Mouse (Mus musculus) liver, embryonic 13.5 days (tissue): ENCODE results near the gene Catip. TPM values are rescaled to one million over a fixed set of nuclear protein-coding genes. Genes with fewer than 3 reads are reported as not detected.
A peak's percentile ranks its signal among the peaks of the same experiment; 100 is the strongest.
"Not testable (repeated sequence)": the region's sequence is repeated elsewhere in the genome, so short reads cannot be mapped to it uniquely, and the experiment has no call there.

Experiments
- ATAC-seq: fragments of 200-750 bp; cut with Nextera tagmentation; 2 replicates; pipeline ENCODE4 v1.8.0; 2017; ENCODE audit warnings: low read depth, mild to moderate bottlenecking, moderate number of reproducible peaks, moderate library complexity
- DNase-seq: peaks from one replicate; pipeline ENCODE4 v3.0.0; 2022
- H3K27ac ChIP-seq: fragments of 300-500 bp; sonication (generic); 2 replicates; pipeline ENCODE4 v1.5.1; 2015; ENCODE audit warnings: moderate library complexity, mild to moderate bottlenecking, inconsistent platforms
- H3K27me3 ChIP-seq: fragments of 300-500 bp; sonication (generic); 2 replicates; pipeline ENCODE4 v1.6.1; 2015; ENCODE audit warnings: mild to moderate bottlenecking, inconsistent platforms
- H3K36me3 ChIP-seq: fragments of 300-500 bp; sonication (generic); 2 replicates; pipeline ENCODE4 v1.6.1; 2015; ENCODE audit warnings: mild to moderate bottlenecking, inconsistent platforms
- H3K4me1 ChIP-seq: fragments of 300-500 bp; sonication (generic); replicated peaks from 2 replicates; pipeline ENCODE4 v1.6.1; 2015; ENCODE audit warnings: inconsistent platforms
- H3K4me2 ChIP-seq: fragments of 300-500 bp; sonication (generic); 2 replicates; pipeline ENCODE4 v1.6.1; 2015; ENCODE audit warnings: inconsistent platforms, mild to moderate bottlenecking, moderate library complexity
- H3K4me3 ChIP-seq: fragments of 300-500 bp; sonication (generic); replicated peaks from 2 replicates; pipeline ENCODE4 v1.5.1; 2015; ENCODE audit warnings: mild to moderate bottlenecking, inconsistent platforms
- H3K9ac ChIP-seq: fragments of 300-500 bp; sonication (generic); 2 replicates; pipeline ENCODE4 v1.6.1; 2015; ENCODE audit warnings: mild to moderate bottlenecking, inconsistent platforms
- H3K9me3 ChIP-seq: fragments of 300-500 bp; sonication (generic); replicated peaks from 2 replicates; pipeline ENCODE4 v1.6.1; 2016; ENCODE audit warnings: inconsistent platforms
- WGBS: fragments of 180-500 bp; shearing (Covaris S2); methylation state at CpG from one replicate; pipeline ENCODE4 v1.1.7; 2015; ENCODE audit not compliant: insufficient replicate concordance; 5-methylcytosine and 5-hydroxymethylcytosine counted together
- polyA plus RNA-seq: library from polyadenylated mRNA; unstranded; fragments of >200 nt; fragmentation: Nextera tagmentation; extraction: Ambion mirVana; gene quantifications from 2 replicates; pipeline ENCODE4 v1.2.1, GENCODE M21; 2015

The Catip gene
- polyA plus RNA-seq, 1 experiment from 2014 or later: 0.13 TPM

DNA sequence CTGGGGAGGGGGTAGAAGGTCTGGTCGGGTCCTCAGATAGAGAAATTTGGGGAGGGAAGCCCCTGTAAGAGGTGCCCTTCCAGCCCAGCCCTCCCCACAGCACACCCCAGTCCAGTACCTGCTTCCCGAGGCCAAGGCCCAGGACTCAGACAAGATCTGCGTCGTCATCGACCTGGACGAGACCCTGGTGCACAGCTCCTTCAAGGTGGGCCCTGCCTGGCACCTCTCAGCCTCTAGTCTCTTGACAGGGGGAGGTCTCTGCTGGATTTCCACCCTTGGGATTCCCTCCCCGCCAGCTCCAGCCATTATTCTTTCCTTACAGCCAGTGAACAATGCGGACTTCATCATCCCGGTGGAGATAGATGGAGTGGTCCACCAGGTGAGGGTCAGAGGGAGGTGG lies 31.8 kb downstream of the Catip start:
- ATAC-seq: no peak
- Histone ChIP-seq H3K36me3 (peaks cover 27% of the 10 kb centered on the region), H3K4me3 (peak overlapping the region; percentile 86), H3K4me2 (peak overlapping the region; percentile 96), H3K27ac (peak overlapping the region; percentile 97), H3K4me1 (peaks cover 78% of the 10 kb centered on the region), H3K27me3 (no peaks in the 10 kb centered on the region), H3K9ac (peak overlapping the region; percentile 98), H3K9me3 (no peaks in the 10 kb centered on the region)
- DNase-seq: no peak
- WGBS: 91% methylated on average over 9 of the region's 9 CpGs

DNA sequence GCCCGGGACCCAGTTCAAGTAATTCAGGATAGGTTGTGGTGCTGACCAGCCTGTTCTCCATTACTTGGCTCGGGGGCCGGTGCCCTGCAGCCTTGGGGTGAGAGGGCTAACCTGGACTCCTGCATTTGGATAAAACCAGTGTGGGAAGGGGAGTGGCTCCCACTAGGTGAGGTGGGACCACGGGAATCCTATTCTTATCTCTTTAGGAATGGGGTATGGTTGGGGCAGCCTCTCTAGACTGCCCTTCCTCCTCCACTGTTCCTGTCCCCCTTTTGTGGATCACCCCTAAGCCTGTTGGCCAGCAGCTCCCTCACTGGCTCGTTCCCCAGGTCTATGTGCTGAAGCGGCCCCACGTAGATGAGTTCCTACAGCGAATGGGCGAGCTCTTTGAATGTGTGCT lies 32.4 kb downstream of the Catip start:
- WGBS: 83% methylated on average over 9 of the region's 9 CpGs
- Histone ChIP-seq H3K36me3 (peaks cover 27% of the 10 kb centered on the region), H3K27me3 (no peaks in the 10 kb centered on the region), H3K4me3 (no peak overlapping the region), H3K4me2 (peak overlapping the region; percentile 96; the same call in 1 of the 2 replicates), H3K27ac (peak overlapping the region; percentile 97), H3K4me1 (peaks cover 76% of the 10 kb centered on the region), H3K9ac (peak overlapping the region; percentile 98), H3K9me3 (no peaks in the 10 kb centered on the region)
- ATAC-seq (no peak), DNase-seq (no peak)

DNA sequence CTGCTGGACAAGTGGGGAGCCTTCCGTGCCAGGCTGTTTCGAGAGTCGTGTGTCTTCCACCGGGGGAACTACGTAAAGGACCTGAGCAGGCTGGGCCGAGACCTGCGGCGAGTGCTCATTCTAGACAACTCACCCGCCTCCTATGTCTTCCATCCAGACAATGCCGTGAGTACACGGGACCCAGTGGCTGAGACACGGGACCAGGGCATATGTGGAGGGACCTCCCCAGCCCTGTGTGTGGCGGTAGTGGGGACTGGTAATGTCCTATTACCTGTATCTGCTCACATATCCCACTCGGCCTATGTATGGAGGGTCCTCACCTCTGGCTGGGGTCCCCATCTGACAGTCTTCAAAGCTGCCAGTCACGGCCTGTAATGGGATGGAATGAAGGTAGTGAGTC lies 33.0 kb downstream of the Catip start:
- no peak overlapping the region for H3K4me2 ChIP-seq
- H3K27ac ChIP-seq: peak overlapping the region; percentile 97
- DNase-seq: no peak
- H3K4me3 ChIP-seq: no peak overlapping the region
- 0 out of 2 replicates have a peak overlapping the region, but pooled peaks have one; percentile 33 for H3K9ac ChIP-seq
- no peaks in the 10 kb centered on the region for H3K9me3 ChIP-seq
- WGBS: 92% methylated on average over 15 of the region's 15 CpGs
- H3K36me3 ChIP-seq: peaks cover 27% of the 10 kb centered on the region
- peaks cover 71% of the 10 kb centered on the region for H3K4me1 ChIP-seq
- no peaks in the 10 kb centered on the region for H3K27me3 ChIP-seq
- no peak for ATAC-seq

DNA sequence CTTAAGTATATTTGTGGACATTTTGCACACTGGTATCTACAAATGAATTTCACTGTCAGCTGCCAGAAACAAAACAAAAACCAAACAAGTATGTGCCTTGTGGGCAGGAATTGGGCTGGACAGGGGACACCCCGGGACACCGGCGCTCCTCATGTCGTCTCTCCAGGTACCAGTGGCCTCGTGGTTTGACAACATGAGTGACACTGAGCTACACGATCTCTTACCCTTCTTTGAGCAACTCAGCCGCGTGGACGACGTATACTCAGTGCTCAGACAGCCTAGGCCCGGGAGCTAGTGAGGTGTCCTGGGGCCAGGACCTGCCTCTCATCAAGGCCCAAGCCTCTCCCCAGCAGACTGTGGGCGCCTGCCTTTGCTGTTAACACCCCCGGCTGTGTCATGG lies 33.4 kb downstream of the Catip start:
- peaks cover 27% of the 10 kb centered on the region for H3K36me3 ChIP-seq
- peak overlapping the region; percentile 97 for H3K27ac ChIP-seq
- DNase-seq (no peak), ATAC-seq (no peak)
- H3K4me1 ChIP-seq: peaks cover 68% of the 10 kb centered on the region
- H3K4me3 ChIP-seq: no peak overlapping the region
- H3K9me3 ChIP-seq: no peaks in the 10 kb centered on the region
- no peak overlapping the region for H3K4me2 ChIP-seq
- no peaks in the 10 kb centered on the region for H3K27me3 ChIP-seq
- 82% methylated on average over 12 of the region's 13 CpGs for WGBS
- 0 out of 2 replicates have a peak overlapping the region, but pooled peaks have one; percentile 33 for H3K9ac ChIP-seq

DNA sequence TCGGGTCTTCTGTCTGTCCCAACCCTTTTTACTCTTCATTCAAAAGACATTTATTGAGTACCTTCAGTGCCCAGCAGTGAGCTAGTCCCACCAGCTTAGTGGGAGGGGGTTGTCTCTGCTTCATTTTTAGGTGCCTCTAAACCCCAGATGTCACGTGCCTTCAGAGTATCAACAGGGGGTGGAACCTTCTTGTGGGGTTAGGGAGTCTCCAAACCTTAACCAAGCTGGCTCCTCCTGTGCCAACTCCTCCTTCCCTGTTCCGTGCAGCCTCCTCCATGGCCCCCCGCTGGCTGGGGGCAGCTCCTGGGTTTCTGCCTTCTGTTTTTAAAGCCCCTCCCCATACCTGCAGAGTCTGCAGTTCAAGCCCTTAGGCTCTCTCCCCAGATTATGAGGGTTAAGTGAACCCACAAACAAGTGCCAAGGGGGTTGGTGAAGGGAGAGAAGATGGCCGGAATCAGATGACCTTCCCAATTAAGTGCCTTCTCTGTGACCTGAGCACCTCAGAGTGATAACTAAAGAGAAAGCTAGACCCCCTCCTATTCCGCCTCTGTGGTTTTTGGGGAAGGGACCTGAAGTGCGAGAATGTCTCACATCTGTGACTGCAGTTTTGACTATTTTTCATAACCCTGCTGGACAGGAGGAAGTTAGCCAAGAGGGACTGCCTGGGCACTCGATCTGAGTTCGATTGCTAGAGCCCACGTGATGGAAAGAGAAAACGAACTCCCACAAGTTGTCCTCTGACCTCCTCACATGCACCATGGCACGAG lies 34.7 kb downstream of the Catip start:
- H3K4me1 ChIP-seq: peaks cover 73% of the 10 kb centered on the region
- ATAC-seq, H3K27me3 ChIP-seq, H3K9me3 ChIP-seq, DNase-seq: not testable (repeated sequence)
- H3K36me3 ChIP-seq: peaks cover 27% of the 10 kb centered on the region
- H3K4me3 ChIP-seq: peak overlapping the region; percentile 62
- 6% methylated on average over 12 of the region's 12 CpGs for WGBS
- peak overlapping the region; percentile 94 for H3K4me2 ChIP-seq
- peak overlapping the region; percentile 91 for H3K27ac ChIP-seq
- H3K9ac ChIP-seq: peak overlapping the region; percentile 76

DNA sequence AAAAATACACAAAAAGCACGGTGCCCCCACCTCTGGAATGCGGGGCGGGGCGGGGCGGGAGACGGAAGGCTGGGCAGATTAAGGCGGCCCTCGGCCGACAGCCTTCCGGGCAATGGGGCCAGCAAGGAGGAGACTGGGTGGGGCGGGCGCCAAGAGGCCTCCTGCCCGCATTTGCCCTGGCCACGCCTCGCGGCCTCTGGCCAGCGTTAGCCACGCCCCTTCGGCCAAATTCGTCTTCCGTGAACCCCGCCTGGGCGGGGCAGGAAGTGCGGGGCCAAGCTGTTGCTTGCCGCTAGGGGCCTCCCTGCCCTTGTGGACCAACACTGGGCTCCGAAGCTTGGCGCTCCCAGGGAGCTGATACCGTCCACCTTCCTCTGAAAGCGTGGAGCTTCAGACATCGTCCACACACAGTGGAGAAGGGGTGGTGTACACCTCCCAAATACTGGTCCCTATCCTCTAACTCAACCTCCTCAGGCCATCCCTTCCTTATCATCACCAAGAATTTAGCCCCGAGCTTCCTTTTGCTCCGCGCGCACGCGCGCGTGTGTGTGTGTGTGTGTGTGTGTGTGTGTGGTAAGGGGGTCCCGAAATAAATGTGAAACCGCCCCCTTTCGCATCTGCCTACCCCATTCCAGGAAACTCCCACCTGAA lies 35.5 kb downstream of the Catip start:
- 0% methylated on average over 41 of the region's 41 CpGs for WGBS
- Histone ChIP-seq H3K4me2 (peak overlapping the region; percentile 94), H3K36me3 (peaks cover 27% of the 10 kb centered on the region), H3K27me3 (no peaks in the 10 kb centered on the region), H3K27ac (peak overlapping the region; percentile 91), H3K4me3 (peak overlapping the region; percentile 62), H3K9me3 (no peaks in the 10 kb centered on the region), H3K4me1 (peaks cover 78% of the 10 kb centered on the region), H3K9ac (peak overlapping the region; percentile 76)
- DNase-seq (peak; percentile 99), ATAC-seq (peak; percentile 90)

DNA sequence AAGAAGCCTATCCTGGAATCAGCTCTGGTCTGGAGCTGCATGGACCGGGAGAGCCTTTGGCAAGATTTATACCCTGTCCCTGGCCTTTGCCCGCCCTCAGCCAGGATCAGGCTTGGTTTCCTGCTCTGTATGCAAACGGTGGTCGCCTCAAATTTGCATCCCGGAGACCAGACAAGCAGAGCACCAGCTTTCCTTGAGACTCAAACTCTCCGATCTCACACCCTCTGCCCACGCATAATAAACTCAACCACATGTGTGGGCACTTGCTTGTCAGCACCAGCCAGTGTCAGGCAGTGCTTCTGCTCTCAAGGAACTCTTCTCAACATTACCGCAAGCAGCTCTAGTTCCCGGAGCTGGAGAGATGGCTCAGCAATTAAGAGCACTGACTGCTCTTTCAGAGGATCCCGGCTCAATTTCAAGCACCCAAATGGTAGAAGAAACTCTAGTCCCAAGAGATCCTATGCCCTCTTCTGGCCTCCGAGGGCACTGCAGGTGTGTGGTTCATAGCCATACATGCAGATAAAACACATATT lies 36.1 kb downstream of the Catip start:
- Histone ChIP-seq H3K9me3 (no peaks in the 10 kb centered on the region), H3K4me1 (peaks cover 76% of the 10 kb centered on the region), H3K27ac (peak overlapping the region; percentile 91), H3K4me2 (peak overlapping the region; percentile 94), H3K4me3 (peak overlapping the region; percentile 62), H3K36me3 (peaks cover 26% of the 10 kb centered on the region), H3K27me3 (no peaks in the 10 kb centered on the region), H3K9ac (peak overlapping the region; percentile 76)
- DNase-seq (peak; percentile 67), ATAC-seq (peak; percentile 15)
- 6% methylated on average over 11 of the region's 11 CpGs for WGBS

DNA sequence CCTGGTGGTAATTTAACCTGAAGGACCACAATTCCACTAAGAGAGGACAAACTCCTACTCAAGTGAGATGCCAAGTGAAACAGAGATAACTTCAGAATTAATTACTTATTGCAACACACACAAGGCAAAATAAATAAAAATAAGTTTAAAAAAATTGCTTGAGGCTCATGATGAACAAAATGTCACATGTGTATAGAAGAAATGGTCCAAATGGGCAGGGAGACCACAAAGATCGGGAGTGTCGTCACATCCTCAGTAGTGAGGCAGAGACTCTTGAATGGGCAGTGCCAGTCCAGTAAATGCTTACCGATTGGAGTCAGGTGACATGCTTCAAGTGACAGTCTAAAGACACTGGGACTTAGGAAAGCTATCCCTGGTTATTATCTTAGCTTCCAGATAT lies 38.6 kb downstream of the Catip start:
- Histone ChIP-seq H3K27me3 (no peaks in the 10 kb centered on the region), H3K4me3 (no peak overlapping the region), H3K27ac (peak overlapping the region; percentile 79), H3K4me2 (peak overlapping the region; percentile 63), H3K36me3 (0 out of 2 replicates have a peak, but pooled peaks cover under 1% of the 10 kb centered on the region), H3K9ac (peak overlapping the region; percentile 55), H3K4me1 (peaks cover 52% of the 10 kb centered on the region), H3K9me3 (no peaks in the 10 kb centered on the region)
- DNase-seq (no peak), ATAC-seq (no peak)
- 66% methylated on average over 3 of the region's 3 CpGs for WGBS

DNA sequence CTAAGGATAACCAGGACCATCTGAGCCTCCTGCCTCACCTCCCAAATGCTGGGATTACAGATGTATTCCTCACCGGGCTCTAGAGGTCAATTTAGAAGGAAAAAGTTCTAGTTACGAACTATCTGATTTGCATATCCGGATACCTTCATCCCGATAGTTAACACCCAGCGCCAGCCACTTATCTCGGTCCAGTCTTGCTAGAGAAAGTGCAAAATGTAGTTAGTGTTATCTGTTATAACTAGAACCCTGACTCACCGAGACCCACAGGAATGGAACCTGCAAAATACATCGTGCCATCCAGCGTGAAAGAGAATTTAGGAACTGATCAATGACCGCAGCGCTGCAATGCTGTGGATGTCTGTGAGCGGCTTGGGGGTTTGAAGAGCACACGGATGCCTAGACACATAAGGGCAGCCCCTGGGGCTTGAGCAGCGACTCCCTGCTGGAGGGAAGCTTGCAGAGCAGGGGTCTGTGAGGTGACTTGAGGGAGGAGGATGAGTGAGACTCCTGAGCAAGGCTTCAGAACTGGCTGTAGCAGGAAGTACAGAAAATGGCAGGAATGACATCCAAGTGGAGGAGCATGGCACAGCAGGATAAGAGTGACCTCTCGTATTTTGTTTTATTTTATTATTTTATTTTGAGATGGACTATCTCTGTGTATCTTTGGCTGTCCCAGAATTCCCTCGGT lies 39.3 kb downstream of the Catip start:
- 29% methylated on average over 16 of the region's 16 CpGs for WGBS
- peaks cover 49% of the 10 kb centered on the region for H3K4me1 ChIP-seq
- no peaks in the 10 kb centered on the region for H3K9me3 ChIP-seq
- peak overlapping the region; percentile 79 for H3K27ac ChIP-seq
- peak overlapping the region; percentile 55 for H3K9ac ChIP-seq
- ATAC-seq (no peak), DNase-seq (no peak)
- H3K36me3 ChIP-seq: no peaks in the 10 kb centered on the region
- H3K4me3 ChIP-seq: peak overlapping the region; percentile 36
- no peaks in the 10 kb centered on the region for H3K27me3 ChIP-seq
- H3K4me2 ChIP-seq: peak overlapping the region; percentile 63

DNA sequence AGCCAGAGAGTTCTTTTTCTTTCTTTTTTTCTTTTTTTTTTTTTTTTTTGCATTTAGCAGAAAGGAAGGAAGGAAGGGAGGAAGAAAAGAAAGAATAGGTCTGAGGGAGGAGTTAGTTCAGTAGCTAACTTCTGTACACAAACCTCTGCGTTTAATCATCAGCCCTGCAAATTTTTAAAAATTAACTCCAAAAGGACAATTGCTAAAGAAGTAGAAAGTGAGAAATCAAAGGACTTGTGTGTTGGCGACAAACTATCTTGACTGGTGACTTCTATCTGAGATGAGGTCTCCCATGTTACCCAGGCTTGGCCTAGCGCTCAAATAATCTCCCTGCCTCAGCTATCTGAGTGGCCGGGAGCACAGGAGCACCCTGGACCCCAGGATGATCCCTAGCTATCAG lies 42.3 kb downstream of the Catip start:
- ATAC-seq: no peak
- Histone ChIP-seq H3K36me3 (no peaks in the 10 kb centered on the region), H3K4me2 (no peak overlapping the region), H3K4me1 (peaks cover 34% of the 10 kb centered on the region), H3K9ac (no peak overlapping the region), H3K9me3 (no peaks in the 10 kb centered on the region), H3K27ac (no peak overlapping the region), H3K27me3 (no peaks in the 10 kb centered on the region), H3K4me3 (no peak overlapping the region)
- WGBS: 61% methylated on average over 4 of the region's 4 CpGs
- no peak for DNase-seq
